8 mouse cellular contexts compared by ENCODE assay signal in the genomic region with DNA sequence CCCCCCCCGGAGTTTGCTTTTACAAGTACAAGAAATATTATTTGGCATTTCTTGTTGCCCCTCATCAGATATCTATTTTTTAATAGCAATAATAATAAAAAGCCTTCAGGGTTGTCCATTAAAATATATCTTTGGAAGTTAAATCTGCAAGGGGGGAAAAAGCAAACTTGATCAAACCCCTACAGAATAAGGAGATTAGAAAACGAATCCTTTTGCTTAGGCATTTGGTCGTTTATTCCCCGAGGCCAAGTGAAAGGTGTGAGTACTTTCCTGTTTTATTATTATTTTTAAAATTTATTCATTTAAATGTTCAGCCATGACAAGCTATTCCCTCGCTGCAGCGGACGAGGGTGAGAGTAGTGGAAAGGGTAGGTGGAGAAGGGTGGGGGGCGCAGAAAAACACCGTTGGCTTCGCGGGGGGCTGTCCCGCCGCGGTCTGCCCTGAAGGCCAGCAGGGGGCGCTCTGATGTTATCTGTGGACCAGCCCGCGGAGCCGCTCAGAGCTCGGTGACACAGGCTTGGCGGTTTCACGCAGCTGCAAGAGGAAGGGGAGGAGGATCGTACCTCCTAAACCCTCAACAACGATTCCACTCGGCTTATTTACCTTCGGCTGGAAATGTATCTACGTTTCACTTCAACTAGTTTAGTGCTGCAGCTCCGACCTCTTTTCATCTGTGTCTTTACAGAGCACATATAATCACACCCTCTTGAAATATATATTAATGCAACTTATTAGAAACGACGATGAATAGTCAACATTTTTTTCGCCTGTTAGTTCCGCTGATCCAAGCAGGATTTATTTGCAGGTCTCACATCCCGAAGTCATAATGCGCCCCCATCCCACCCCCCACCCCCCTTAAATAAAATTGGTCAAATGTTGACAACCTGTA.
DNase-seq lines count a peak whose midpoint lies in the region; ATAC-seq lines count a peak whose summit lies in the region.

No protein-coding gene starts in this region.

- H3K27me3 ChIP-seq in hindbrain, embryonic 14.5 days (ENCODE audit: control insufficient read depth, insufficient read depth, low read length), result peaks cover 34% of the 10 kb centered on the region

- WGBS in hindbrain, embryonic 14.5 days, result under 1% methylated on average over 33 of the region's 33 CpGs

- peak overlapping the region; percentile 88 for H3K27ac ChIP-seq in hindbrain, embryonic 14.5 days

- H3K4me1 ChIP-seq in hindbrain, embryonic 14.5 days (replicated peaks; ENCODE audit: control insufficient read depth, insufficient read depth, low read length), result peaks cover 49% of the 10 kb centered on the region

- peak; percentile 61 for ATAC-seq in hindbrain, embryonic 14.5 days (ENCODE audit: low FRiP score)

- peak overlapping the region; percentile 61 for H3K4me2 ChIP-seq in hindbrain, embryonic 14.5 days (replicated peaks)

- peak overlapping the region; percentile 24 for H3K4me3 ChIP-seq in hindbrain, embryonic 14.5 days (replicated peaks; ENCODE audit: low read length)

- no peaks in the 10 kb centered on the region for H3K9me3 ChIP-seq in hindbrain, embryonic 14.5 days (ENCODE audit: control insufficient read depth, low read length)

- peak; percentile 91 for DNase-seq in NIH3T3 (ENCODE audit: low read depth)
- peak; percentile 16 for DNase-seq in cerebellum, adult 9-11 months
- DNase-seq in frontal cortex, postnatal 36 days (ENCODE audit: low spot score in 2 of 2), result peak; percentile 86 to 88
- DNase-seq in hindbrain, embryonic 14.5 days (ENCODE audit: low spot score), result peak; percentile 91
- peak; percentile 80 to 92 for DNase-seq in layer of hippocampus, postnatal 25 days (ENCODE audit: extremely low spot score in 1 of 2, low spot score in 1 of 2)
- peak; percentile 86 for DNase-seq in lung, postnatal 10 days
- peak; percentile 65 for DNase-seq in retina, adult 2 months (ENCODE audit: low read depth, low spot score)
- peak; percentile 75 to 76 for DNase-seq in urinary bladder, adult 18-20 months (ENCODE audit: low spot score in 2 of 2)

- H3K36me3 ChIP-seq in hindbrain, embryonic 14.5 days (replicated peaks; ENCODE audit: control insufficient read depth, insufficient read depth), result no peaks in the 10 kb centered on the region

- H3K9ac ChIP-seq in hindbrain, embryonic 14.5 days, result peak overlapping the region; percentile 57

Comparison
In these comparisons a context has a peak if more than half of its experiments do, and no peak if none do; other contexts are left out.
1. Peak in every context shown above with its lines: DNase-seq, ATAC-seq, H3K4me3 ChIP-seq and H3K27ac ChIP-seq.
2. DNase-seq: peak in every context shown above with its lines; median percentile 91 in NIH3T3; 91 in hindbrain, embryonic 14.5 days; 87 in frontal cortex, postnatal 36 days; 86 in layer of hippocampus, postnatal 25 days; 86 in lung, postnatal 10 days; 76 in urinary bladder, adult 18-20 months; 65 in retina, adult 2 months; 16 in cerebellum, adult 9-11 months.